In the genomic region with DNA sequence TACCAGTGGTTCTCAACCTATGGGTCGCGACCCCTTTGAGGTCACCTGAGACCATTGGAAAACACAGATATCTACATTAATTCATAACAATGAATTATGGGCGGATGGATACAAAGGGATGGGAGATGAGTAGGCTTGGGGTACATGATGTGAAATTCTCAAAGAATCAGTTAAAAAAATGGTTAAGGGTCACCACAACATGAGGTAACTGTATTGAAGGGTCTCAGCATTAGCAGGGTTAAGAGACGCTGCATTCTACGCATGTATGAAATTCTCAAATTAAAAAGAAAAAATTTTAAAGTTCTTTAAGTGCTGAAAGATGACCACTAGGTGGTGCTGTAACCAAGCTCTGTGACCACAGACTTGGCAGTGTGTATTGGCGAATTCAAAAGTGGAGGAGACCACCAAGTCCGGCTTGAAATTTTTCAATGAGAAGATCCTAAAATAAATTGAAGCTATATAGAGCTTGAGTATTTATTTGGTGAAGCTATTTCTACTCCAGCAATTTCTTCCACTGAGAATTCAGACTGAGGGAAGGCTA, we compare ENCODE assay signal across 8 mouse cellular contexts. TPM values are rescaled to one million over a fixed set of nuclear protein-coding genes. Genes with fewer than 3 reads are reported as not detected.
DNase-seq lines count a peak whose midpoint lies in the region; ATAC-seq lines count a peak whose summit lies in the region.

No protein-coding gene starts in this region.

- no peak for DNase-seq in frontal cortex, postnatal 14 days (ENCODE audit: low spot score in 2 of 2)
- DNase-seq in ovary, postnatal 14 days (ENCODE audit: low spot score), result peak; percentile 27
- no peak for DNase-seq in ovary, postnatal 10 days (ENCODE audit: low spot score)
- DNase-seq in c-Kit-positive CD71-positive TER-119-positive erythroid progenitor cells, embryonic 14.5 days (ENCODE audit: low spot score), result peak; percentile 74
- peak; percentile 61 for DNase-seq in hindlimb bud, embryonic 11.5 days (ENCODE audit: extremely low spot score, low read depth, low spot score)
- peak; percentile 91 for DNase-seq in midbrain, embryonic 11.5 days (ENCODE audit: low spot score, missing footprints)
- DNase-seq in testis, postnatal 10 days (ENCODE audit: low spot score), result no peak

- 45% methylated on average over 7 of the region's 7 CpGs for WGBS in midbrain, embryonic 11.5 days

- no peaks in the 10 kb centered on the region for H3K9me3 ChIP-seq in midbrain, embryonic 11.5 days (ENCODE audit: control insufficient read depth, low read length)

- H3K4me3 ChIP-seq in midbrain, embryonic 11.5 days (ENCODE audit: low read depth, low read length), result no peak overlapping the region

- no peaks in the 10 kb centered on the region for H3K36me3 ChIP-seq in midbrain, embryonic 11.5 days (ENCODE audit: control insufficient read depth, insufficient read depth, low read length)

- H3K4me1 ChIP-seq in midbrain, embryonic 11.5 days (ENCODE audit: control insufficient read depth, insufficient read depth, low read length), result no peaks in the 10 kb centered on the region

- H3K9ac ChIP-seq in midbrain, embryonic 11.5 days (ENCODE audit: low read length), result no peak overlapping the region

- no peaks in the 10 kb centered on the region for H3K27me3 ChIP-seq in midbrain, embryonic 11.5 days (ENCODE audit: control insufficient read depth, insufficient read depth, low read length)

- H3K4me2 ChIP-seq in midbrain, embryonic 11.5 days, result no peak overlapping the region

- ATAC-seq in frontal cortex, adult (ENCODE audit: low TSS enrichment), result peak; percentile 44
- no peak for ATAC-seq in midbrain, embryonic 11.5 days (ENCODE audit: low FRiP score)

- H3K27ac ChIP-seq in midbrain, embryonic 11.5 days (ENCODE audit: low read depth, low read length), result no peak overlapping the region

RNA-seq across cellular contexts. Expression of a gene that starts 20.2 kb away (rescaled TPM):
- 8.6 and 9.6 TPM in 2 replicates for polyA plus RNA-seq in midbrain, embryonic 11.5 days (2014; fragmentation: Nextera tagmentation; extraction: Ambion mirVana)

Comparison
In these comparisons a context has a peak if more than half of its experiments do, and no peak if none do; other contexts are left out.
1. DNase-seq: peak in ovary, postnatal 14 days (single experiment), c-Kit-positive CD71-positive TER-119-positive erythroid progenitor cells, embryonic 14.5 days (single experiment), hindlimb bud, embryonic 11.5 days (single experiment) and midbrain, embryonic 11.5 days (single experiment); none in frontal cortex, postnatal 14 days (0 of 2), ovary, postnatal 10 days (single experiment) and testis, postnatal 10 days (single experiment).